Mouse (Mus musculus) lung, postnatal 0 days (tissue): ENCODE measurements around the gene Zfp982. TPM values are rescaled to one million over a fixed set of nuclear protein-coding genes. Genes with fewer than 3 reads are reported as not detected.
"Not testable (repeated sequence)": the region's sequence is repeated elsewhere in the genome, so short reads cannot be mapped to it uniquely, and the experiment has no call there.

Source experiments
- ATAC-seq: fragments of 200-750 bp; cut with Nextera tagmentation; 2 replicates; pipeline ENCODE4 v1.8.0; 2017; ENCODE audit warnings: moderate library complexity
- DNase-seq: peaks from one replicate; pipeline ENCODE4 v3.0.0-alpha.2; 2016; ENCODE audit warnings: low spot score
- H3K27ac ChIP-seq: fragments of 300-500 bp; sonication (generic); 2 replicates; pipeline ENCODE4 v1.5.1; 2014; ENCODE audit warnings: antibody characterized with exemption, mild to moderate bottlenecking, low read length, mixed read lengths
- H3K27me3 ChIP-seq: fragments of 300-500 bp; sonication (generic); replicated peaks from 2 replicates; pipeline ENCODE4 v1.6.1; 2014; ENCODE audit warnings: low read length, mixed read lengths; ENCODE audit not compliant: insufficient read depth
- H3K36me3 ChIP-seq: fragments of 300-500 bp; sonication (generic); 2 replicates; pipeline ENCODE4 v1.6.1; 2014; ENCODE audit warnings: low read length, mixed read lengths; ENCODE audit not compliant: insufficient read depth
- H3K4me1 ChIP-seq: fragments of 300-500 bp; sonication (generic); 2 replicates; pipeline ENCODE4 v1.6.1; 2014; ENCODE audit warnings: antibody characterized with exemption, low read depth, low read length, mixed read lengths; ENCODE audit not compliant: insufficient read depth
- H3K4me2 ChIP-seq: fragments of 300-500 bp; sonication (generic); replicated peaks from 2 replicates; pipeline ENCODE4 v1.6.1; 2014; ENCODE audit warnings: low read depth, mild to moderate bottlenecking, low read length, moderate library complexity, mixed read lengths
- H3K4me3 ChIP-seq: fragments of 300-500 bp; sonication (generic); 2 replicates; pipeline ENCODE4 v1.5.1; 2014; ENCODE audit warnings: low read depth, low read length
- H3K9ac ChIP-seq: fragments of 300-500 bp; sonication (generic); replicated peaks from 2 replicates; pipeline ENCODE4 v1.6.1; 2014; ENCODE audit warnings: low read depth, mild to moderate bottlenecking
- H3K9me3 ChIP-seq: fragments of 300-500 bp; sonication (generic); 2 replicates; pipeline ENCODE4 v1.6.1; 2016; ENCODE audit warnings: low read length, mixed read lengths
- CTCF ChIP-seq: IDR thresholded peaks from 2 replicates; pipeline ENCODE4 v1.5.1; 2016; ENCODE audit warnings: antibody characterized with exemption, mild to moderate bottlenecking
- EP300 ChIP-seq: IDR thresholded peaks from 2 replicates; pipeline ENCODE4 v1.6.1; 2016; ENCODE audit warnings: antibody characterized with exemption, mild to moderate bottlenecking, control low read depth
- WGBS: fragments of 180-500 bp; shearing (Covaris S2); extraction: QIAGEN DNeasy Blood & Tissue Kit; methylation state at CpG from one replicate; pipeline ENCODE4 v1.1.7; 2014; 5-methylcytosine and 5-hydroxymethylcytosine counted together
- polyA plus RNA-seq: library from polyadenylated mRNA; unstranded; fragments of >200 nt; fragmentation: Nextera tagmentation; extraction: Ambion mirVana; gene quantifications from 2 replicates; pipeline ENCODE4 v1.2.1, GENCODE M21; 2015

The Zfp982 gene
- polyA plus RNA-seq, 1 experiment from 2014 or later = 1.4 TPM

- TF ChIP-seq EP300 (no peak), CTCF (no peak)
- no peak for ATAC-seq
- no peak overlapping the region for H3K4me2 ChIP-seq
Measured at GRCm38 (mm10) chr4:147541105-147541504, 48.9 kb downstream of the Zfp982 start.

GRCm38 (mm10) chr4:147553071-147553470, 60.9 kb downstream of the Zfp982 start, which contains the start of gene Zfp985:
TSS of gene Zfp985 (plus strand) at chr4:147553277.
- WGBS = 66% methylated on average over 5 of the region's 5 CpGs
- not testable (repeated sequence) for H3K9ac ChIP-seq, DNase-seq, H3K27ac ChIP-seq, H3K27me3 ChIP-seq, H3K4me2 ChIP-seq, H3K4me1 ChIP-seq, H3K36me3 ChIP-seq, ATAC-seq, H3K4me3 ChIP-seq, H3K9me3 ChIP-seq

More at GRCm38 (mm10) chr4:147541105-147541504, 48.9 kb downstream of the Zfp982 start:
- H3K36me3 ChIP-seq = no peaks in the 10 kb centered on the region
- no peaks in the 10 kb centered on the region for H3K27me3 ChIP-seq
- DNase-seq = no peak
- no peaks in the 10 kb centered on the region for H3K4me1 ChIP-seq
- H3K27ac ChIP-seq = no peak overlapping the region
- peaks cover 14% of the 10 kb centered on the region for H3K9me3 ChIP-seq
- H3K9ac ChIP-seq = no peak overlapping the region
- H3K4me3 ChIP-seq = no peak overlapping the region

GRCm38 (mm10) chr4:147554361-147554760, 62.1 kb downstream of the Zfp982 start:
- not testable (repeated sequence) for H3K27ac ChIP-seq, H3K9me3 ChIP-seq, H3K4me3 ChIP-seq, H3K9ac ChIP-seq, ATAC-seq, H3K4me2 ChIP-seq, H3K36me3 ChIP-seq, H3K27me3 ChIP-seq, H3K4me1 ChIP-seq, DNase-seq
- WGBS = 66% methylated on average over 2 of the region's 2 CpGs

GRCm38 (mm10) chr4:147556921-147557320, 64.7 kb downstream of the Zfp982 start:
- H3K27ac ChIP-seq, ATAC-seq: not testable (repeated sequence)
- peaks cover 16% of the 10 kb centered on the region for H3K9me3 ChIP-seq

GRCm38 (mm10) chr4:147558011-147558410, 65.8 kb downstream of the Zfp982 start:
- H3K36me3 ChIP-seq, H3K27ac ChIP-seq, DNase-seq, H3K9ac ChIP-seq, H3K4me2 ChIP-seq, ATAC-seq, H3K4me1 ChIP-seq, H3K4me3 ChIP-seq, H3K27me3 ChIP-seq: not testable (repeated sequence)
- peaks cover 16% of the 10 kb centered on the region for H3K9me3 ChIP-seq

More at GRCm38 (mm10) chr4:147556921-147557320, 64.7 kb downstream of the Zfp982 start:
- H3K9ac ChIP-seq, H3K4me3 ChIP-seq, DNase-seq, H3K4me2 ChIP-seq, H3K36me3 ChIP-seq, H3K4me1 ChIP-seq, H3K27me3 ChIP-seq: not testable (repeated sequence)
- WGBS = 19% methylated on average over 1 of the region's 1 CpGs

- not testable (repeated sequence) for H3K4me2 ChIP-seq, H3K27me3 ChIP-seq, ATAC-seq, H3K4me3 ChIP-seq, H3K36me3 ChIP-seq, H3K4me1 ChIP-seq, H3K9ac ChIP-seq, H3K27ac ChIP-seq, H3K9me3 ChIP-seq
- peak; percentile 54 for TF ChIP-seq EP300
- WGBS = 25% methylated on average over 1 of the region's 1 CpGs
- DNase-seq = peak; percentile 31
Measured at GRCm38 (mm10) chr4:147559096-147559495, 66.9 kb downstream of the Zfp982 start.

Other genes with a start within 250 kb of the Zfp982 start
- gene Zfp988, start 186.7 kb upstream of the Zfp982 start, polyA plus RNA-seq = not detected in 2 replicates
- gene Zfp978, start 131.1 kb upstream of the Zfp982 start, polyA plus RNA-seq = 0.17 TPM in 1 of 2 replicates, not detected in the other
- 0.05 and 0.11 TPM in 2 replicates for gene Gm16503, start 47.8 kb downstream of the Zfp982 start, polyA plus RNA-seq
- gene Zfp985, start 60.9 kb downstream of the Zfp982 start, polyA plus RNA-seq = 0.19 and 0.49 TPM in 2 replicates
- gene Zfp979, start 150.1 kb downstream of the Zfp982 start, polyA plus RNA-seq = 3.3 and 4.1 TPM in 2 replicates
- not detected in 2 replicates for gene Zfp534, start 210.1 kb downstream of the Zfp982 start, polyA plus RNA-seq